26 mouse cellular contexts compared by ENCODE assay signal in genomic region chr5:32015949-32016478, GRCm38 (mm10).
DNase-seq lines count a peak whose midpoint lies in the region; ATAC-seq and TF ChIP-seq lines count a peak whose summit lies in the region.
"Had no signal": no experiment of that assay in that cellular context is flagged by ENCODE, and none has a peak within 500 bp of the region (broad histone marks: within the 10 kb centered on the region; RNA-seq: fewer than 3 reads in every experiment).

No protein-coding gene starts in this region.

- no peaks in the 10 kb centered on the region for H3K9me3 ChIP-seq in forebrain, postnatal 0 days (ENCODE audit: low read length)
- H3K9me3 ChIP-seq: embryonic facial prominence, embryonic 12.5 days; heart, embryonic 10.5 days; heart, embryonic 15.5 days; hindbrain, embryonic 13.5 days; limb, embryonic 12.5 days; liver, embryonic 15.5 days; midbrain, embryonic 10.5 days; midbrain, embryonic 15.5 days had no signal

- no peak for TF ChIP-seq POLR2A in embryonic fibroblast, embryonic 13.5 days (IDR thresholded peaks at IDR 0.05; ENCODE audit: low read depth, low read length)
- no peak for TF ChIP-seq POLR2A in myocyte (IDR thresholded peaks at IDR 0.05; ENCODE audit: insufficient read length, low read depth)

- no peaks in the 10 kb centered on the region for H3K27me3 ChIP-seq in C2C12 (ENCODE audit: control insufficient read depth, insufficient read depth, insufficient read length)
- H3K27me3 ChIP-seq in myocyte (ENCODE audit: control insufficient read depth, insufficient read depth, insufficient read length) = no peaks in the 10 kb centered on the region
- H3K27me3 ChIP-seq in forebrain, postnatal 0 days (ENCODE audit: insufficient read depth, low read length) = no peaks in the 10 kb centered on the region
- H3K27me3 ChIP-seq: embryonic facial prominence, embryonic 12.5 days; heart, embryonic 15.5 days; hindbrain, embryonic 13.5 days; limb, embryonic 12.5 days; liver, embryonic 15.5 days; midbrain, embryonic 15.5 days had no signal

- TF ChIP-seq CTCF in C2C12 (IDR thresholded peaks at IDR 0.05; ENCODE audit: control insufficient read depth, insufficient read depth, insufficient read length) = no peak
- no peak for TF ChIP-seq CTCF in embryonic fibroblast, embryonic 13.5 days (IDR thresholded peaks at IDR 0.05; ENCODE audit: borderline replicate concordance, insufficient read depth, low read length)
- no peak for TF ChIP-seq CTCF in forebrain, postnatal 0 days (IDR thresholded peaks at IDR 0.05; ENCODE audit: low read depth)

- ATAC-seq in forebrain, postnatal 0 days = no peak
- ATAC-seq: forebrain, embryonic 16.5 days; intestine, embryonic 16.5 days; midbrain, embryonic 15.5 days had no signal

- peak overlapping the region; percentile 18 for H3ac ChIP-seq in C2C12 (ENCODE audit: control insufficient read depth, insufficient read length, low read depth)
- H3ac ChIP-seq in myocyte (ENCODE audit: control insufficient read depth, insufficient read length) = no peak overlapping the region

- H3K27ac ChIP-seq in embryonic fibroblast, embryonic 13.5 days (ENCODE audit: insufficient read depth, low read length) = peak overlapping the region; percentile 23; the same call in 1 of the 2 replicates
- no peak overlapping the region for H3K27ac ChIP-seq in forebrain, postnatal 0 days (ENCODE audit: low read depth, low read length)
- H3K27ac ChIP-seq: embryonic facial prominence, embryonic 12.5 days; heart, embryonic 10.5 days; heart, embryonic 15.5 days; hindbrain, embryonic 13.5 days; limb, embryonic 12.5 days; liver, embryonic 15.5 days; midbrain, embryonic 10.5 days; midbrain, embryonic 15.5 days had no signal

- no peaks in the 10 kb centered on the region for H3K79me3 ChIP-seq in C2C12 (ENCODE audit: low read depth)

- WGBS in forebrain, postnatal 0 days = 81% methylated on average over 9 of the region's 9 CpGs

- H3K36me3 ChIP-seq in C2C12 (ENCODE audit: control insufficient read depth, insufficient read depth) (no peaks in the 10 kb centered on the region), myocyte (ENCODE audit: control insufficient read depth, insufficient read depth) (no peaks in the 10 kb centered on the region)
- no peaks in the 10 kb centered on the region for H3K36me3 ChIP-seq in forebrain, postnatal 0 days (ENCODE audit: insufficient read depth)
- H3K36me3 ChIP-seq: embryonic facial prominence, embryonic 12.5 days; heart, embryonic 10.5 days; heart, embryonic 15.5 days; hindbrain, embryonic 13.5 days; limb, embryonic 12.5 days; liver, embryonic 15.5 days; midbrain, embryonic 10.5 days; midbrain, embryonic 15.5 days had no signal

- H3K9ac ChIP-seq in forebrain, postnatal 0 days = no peak overlapping the region
- H3K9ac ChIP-seq: embryonic facial prominence, embryonic 12.5 days; heart, embryonic 15.5 days; hindbrain, embryonic 13.5 days; limb, embryonic 12.5 days; liver, embryonic 15.5 days; midbrain, embryonic 15.5 days had no signal

- peak; percentile 12 for DNase-seq in MN1 (ENCODE audit: low spot score)
- no peak for DNase-seq in gastrocnemius, postnatal 14 days
- DNase-seq in T-cell, adult 2 months (ENCODE audit: low spot score) = no peak
- no peak for DNase-seq in forebrain, postnatal 0 days
- DNase-seq: adrenal gland, postnatal 36 days; cerebellum, adult 2 months; cerebellum, postnatal 25 days; heart, postnatal 4 days; kidney, postnatal 14 days; layer of hippocampus, adult 9-11 months; lung, postnatal 36 days; right cerebral cortex, postnatal 25 days; thymus, postnatal 25 days had no signal

- peak overlapping the region; percentile 63 for H3K4me2 ChIP-seq in myocyte (ENCODE audit: low read depth)
- no peak overlapping the region for H3K4me2 ChIP-seq in forebrain, postnatal 0 days (ENCODE audit: low read depth)
- H3K4me2 ChIP-seq: embryonic facial prominence, embryonic 12.5 days; heart, embryonic 15.5 days; hindbrain, embryonic 13.5 days; limb, embryonic 12.5 days; liver, embryonic 15.5 days; midbrain, embryonic 15.5 days had no signal

- intact Hi-C loops in gastrocnemius, postnatal 14 days (cut with DNase I; ENCODE audit: low total_unique reads) = no loop called here

- H3K4me1 ChIP-seq in embryonic fibroblast, embryonic 13.5 days (ENCODE audit: control insufficient read depth, insufficient read depth, low read length) = peaks cover 6% of the 10 kb centered on the region
- H3K4me1 ChIP-seq in forebrain, postnatal 0 days (ENCODE audit: insufficient read depth) = no peaks in the 10 kb centered on the region
- H3K4me1 ChIP-seq: embryonic facial prominence, embryonic 12.5 days; hindbrain, embryonic 13.5 days; limb, embryonic 12.5 days; liver, embryonic 15.5 days; midbrain, embryonic 10.5 days; midbrain, embryonic 15.5 days had no signal

- H3K79me2 ChIP-seq in C2C12 (ENCODE audit: control insufficient read depth, insufficient read depth) (no peaks in the 10 kb centered on the region), myocyte (ENCODE audit: control insufficient read depth, insufficient read depth) (no peaks in the 10 kb centered on the region)

- H3K4me3 ChIP-seq in C2C12 (ENCODE audit: insufficient read depth, poor library complexity, severe bottlenecking) = no peak overlapping the region
- H3K4me3 ChIP-seq in embryonic fibroblast, embryonic 13.5 days (ENCODE audit: insufficient read depth, low read length) = no peak overlapping the region
- H3K4me3 ChIP-seq in myocyte = no peak overlapping the region
- H3K4me3 ChIP-seq in forebrain, postnatal 0 days (ENCODE audit: low read depth, low read length) = no peak overlapping the region
- H3K4me3 ChIP-seq: embryonic facial prominence, embryonic 12.5 days; heart, embryonic 10.5 days; heart, embryonic 15.5 days; hindbrain, embryonic 13.5 days; limb, embryonic 12.5 days; liver, embryonic 15.5 days; midbrain, embryonic 10.5 days; midbrain, embryonic 15.5 days had no signal

TF ChIP-seq in C2C12, 6 proteins besides CTCF, POLR2A, EP300 and RAD21:
- no peak for TF ChIP-seq USF1 (IDR thresholded peaks at IDR 0.05; ENCODE audit: low read depth)
- peak; percentile 58 for TF ChIP-seq MAX (IDR thresholded peaks at IDR 0.05)

TF ChIP-seq in myocyte, 11 proteins besides CTCF, POLR2A, EP300 and RAD21:
- TF ChIP-seq MYOG (IDR thresholded peaks at IDR 0.05; ENCODE audit: control insufficient read depth in 1 of 3, insufficient read depth in 1 of 3, insufficient read length in 2 of 3, low read depth in 2 of 3) (no peak), TCF3 (IDR thresholded peaks at IDR 0.05; ENCODE audit: insufficient read length, low read depth) (no peak), TCF12 (IDR thresholded peaks at IDR 0.05; ENCODE audit: insufficient read depth, poor library complexity, severe bottlenecking) (no peak), MYOD1 (IDR thresholded peaks at IDR 0.05; ENCODE audit: control insufficient read depth in 1 of 3, insufficient read length in 2 of 3, low read depth in 2 of 3) (no peak), USF1 (IDR thresholded peaks at IDR 0.05; ENCODE audit: low read depth) (no peak), E2F4 (IDR thresholded peaks at IDR 0.05; ENCODE audit: insufficient read depth) (no peak), POLR2AphosphoS2 (IDR thresholded peaks at IDR 0.05; ENCODE audit: insufficient read length, low read depth) (no peak), CEBPB (IDR thresholded peaks at IDR 0.05; ENCODE audit: insufficient read depth, poor library complexity, severe bottlenecking) (no peak), SRF (IDR thresholded peaks at IDR 0.05; ENCODE audit: control insufficient read depth, insufficient read length, low read depth) (no peak)
